Mouse (Mus musculus) forebrain, embryonic 16.5 days (tissue): ENCODE results near the gene P4ha3. TPM values are rescaled to one million over a fixed set of nuclear protein-coding genes. Genes with fewer than 3 reads are reported as not detected.

ENCODE experiments used
- ATAC-seq: fragments of 200-750 bp; cut with Nextera tagmentation; 2 replicates; pipeline ENCODE4 v1.8.0; 2017; ENCODE audit warnings: mild to moderate bottlenecking, moderate library complexity
- H3K27ac ChIP-seq: fragments of 300-500 bp; sonication (generic); 2 replicates; pipeline ENCODE4 v1.5.1; 2014; ENCODE audit warnings: low read length, control low read depth
- H3K27me3 ChIP-seq: fragments of 300-500 bp; sonication (generic); replicated peaks from 2 replicates; pipeline ENCODE4 v1.6.1; 2014; ENCODE audit warnings: low read length; ENCODE audit not compliant: control insufficient read depth, insufficient read depth
- H3K36me3 ChIP-seq: fragments of 300-500 bp; sonication (generic); 2 replicates; pipeline ENCODE4 v1.6.1; 2014; ENCODE audit not compliant: control insufficient read depth, insufficient read depth
- H3K4me1 ChIP-seq: fragments of 300-500 bp; sonication (generic); replicated peaks from 2 replicates; pipeline ENCODE4 v1.6.1; 2014; ENCODE audit warnings: low read length; ENCODE audit not compliant: control insufficient read depth, insufficient read depth
- H3K4me2 ChIP-seq: fragments of 300-500 bp; sonication (generic); 2 replicates; pipeline ENCODE4 v1.6.1; 2014; ENCODE audit warnings: mild to moderate bottlenecking, low read length, control low read depth
- H3K4me3 ChIP-seq: fragments of 300-500 bp; sonication (generic); replicated peaks from 2 replicates; pipeline ENCODE4 v1.5.1; 2014; ENCODE audit warnings: mild to moderate bottlenecking, low read length, control low read depth
- H3K9ac ChIP-seq: fragments of 300-500 bp; sonication (generic); replicated peaks from 2 replicates; pipeline ENCODE4 v1.6.1; 2014; ENCODE audit warnings: low read depth, low read length, control low read depth
- H3K9me3 ChIP-seq: fragments of 300-500 bp; sonication (generic); 2 replicates; pipeline ENCODE4 v1.6.1; 2016; ENCODE audit warnings: low read length; ENCODE audit not compliant: control insufficient read depth
- WGBS: fragments of 180-500 bp; shearing (Covaris S2); extraction: QIAGEN DNeasy Blood & Tissue Kit; methylation state at CpG from one replicate; pipeline ENCODE4 v1.1.7; 2014; 5-methylcytosine and 5-hydroxymethylcytosine counted together
- polyA plus RNA-seq: library from polyadenylated mRNA; unstranded; fragments of >200 nt; fragmentation: Nextera tagmentation; extraction: Ambion mirVana; gene quantifications from 2 replicates; pipeline ENCODE4 v1.2.1, GENCODE M21; 2015

The P4ha3 gene
- polyA plus RNA-seq, 1 experiment from 2014 or later: 1.9 TPM

DNA sequence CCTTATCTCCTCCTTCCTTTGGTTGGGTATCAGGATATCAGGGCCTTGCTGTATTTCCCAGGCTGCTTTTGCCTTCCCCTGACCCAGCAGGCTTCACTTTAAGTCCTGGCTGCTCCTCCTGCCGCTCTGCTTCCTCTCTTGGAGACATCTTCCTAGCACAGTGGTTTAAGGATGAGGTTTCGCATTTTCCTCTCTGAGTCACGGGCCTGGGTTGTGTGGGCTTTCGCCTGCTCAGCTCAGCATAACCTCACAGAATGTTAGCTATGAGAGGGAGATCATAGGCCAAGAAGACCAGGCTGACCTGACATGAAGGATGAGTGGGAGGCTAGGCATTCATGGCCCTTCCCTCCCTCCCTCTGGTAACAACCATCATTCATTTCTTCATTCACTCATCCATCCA is 27.4 kb downstream of the P4ha3 start:
- Histone ChIP-seq H3K36me3 (no peaks in the 10 kb centered on the region), H3K4me3 (no peak overlapping the region), H3K27me3 (no peaks in the 10 kb centered on the region), H3K9ac (no peak overlapping the region), H3K4me2 (no peak overlapping the region), H3K27ac (no peak overlapping the region), H3K4me1 (peaks cover 25% of the 10 kb centered on the region), H3K9me3 (no peaks in the 10 kb centered on the region)
- ATAC-seq: no peak
- WGBS: 93% methylated on average over 4 of the region's 4 CpGs

DNA sequence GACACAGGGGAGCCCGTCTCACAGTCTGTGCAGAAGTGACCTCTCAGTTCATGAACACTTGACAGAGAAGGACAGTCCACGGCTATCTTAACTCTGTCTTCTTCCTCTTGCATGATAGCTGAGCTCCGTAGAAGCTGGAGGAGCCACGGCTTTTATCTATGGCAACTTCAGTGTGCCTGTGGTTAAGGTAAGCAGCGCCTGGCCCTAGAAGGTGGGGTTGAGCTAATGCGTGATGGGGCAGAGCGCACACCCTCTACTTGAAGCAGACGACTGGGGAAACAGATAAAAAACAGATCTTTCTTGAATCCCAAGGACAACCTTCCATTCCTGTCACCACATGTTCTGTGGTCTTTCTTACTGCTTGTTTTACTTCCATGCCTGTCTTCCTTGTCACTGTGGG is 31.6 kb downstream of the P4ha3 start:
- ATAC-seq: no peak
- no peaks in the 10 kb centered on the region for H3K4me1 ChIP-seq

GRCm38 (mm10) chr7:100317534-100317933 is 32.2 kb downstream of the P4ha3 start:
- no peak for ATAC-seq

More for the DNA sequence above, 31.6 kb downstream of the P4ha3 start:
- Histone ChIP-seq H3K9ac (no peak overlapping the region), H3K9me3 (no peaks in the 10 kb centered on the region), H3K27me3 (no peaks in the 10 kb centered on the region), H3K4me2 (no peak overlapping the region), H3K36me3 (no peaks in the 10 kb centered on the region), H3K27ac (no peak overlapping the region), H3K4me3 (no peak overlapping the region)
- WGBS: 90% methylated on average over 8 of the region's 8 CpGs

GRCm38 (mm10) chr7:100323721-100324120 is 38.4 kb downstream of the P4ha3 start:
- no peaks in the 10 kb centered on the region for H3K4me1 ChIP-seq
- WGBS: 90% methylated on average over 3 of the region's 3 CpGs
- H3K9ac ChIP-seq: no peak overlapping the region
- H3K36me3 ChIP-seq: peaks cover 11% of the 10 kb centered on the region
- no peak overlapping the region for H3K27ac ChIP-seq
- H3K9me3 ChIP-seq: no peaks in the 10 kb centered on the region
- ATAC-seq: no peak
- no peak overlapping the region for H3K4me3 ChIP-seq
- no peak overlapping the region for H3K4me2 ChIP-seq
- no peaks in the 10 kb centered on the region for H3K27me3 ChIP-seq

More at GRCm38 (mm10) chr7:100317534-100317933, 32.2 kb downstream of the P4ha3 start:
- H3K36me3 ChIP-seq: no peaks in the 10 kb centered on the region
- no peaks in the 10 kb centered on the region for H3K9me3 ChIP-seq
- no peak overlapping the region for H3K4me3 ChIP-seq
- H3K4me2 ChIP-seq: no peak overlapping the region
- 96% methylated on average over 5 of the region's 5 CpGs for WGBS
- no peak overlapping the region for H3K27ac ChIP-seq
- no peak overlapping the region for H3K9ac ChIP-seq
- H3K4me1 ChIP-seq: no peaks in the 10 kb centered on the region
- H3K27me3 ChIP-seq: no peaks in the 10 kb centered on the region

GRCm38 (mm10) chr7:100325482-100325881 is 40.2 kb downstream of the P4ha3 start:
- Histone ChIP-seq H3K4me2 (no peak overlapping the region), H3K27ac (no peak overlapping the region), H3K9me3 (no peaks in the 10 kb centered on the region), H3K36me3 (peaks cover 16% of the 10 kb centered on the region), H3K4me1 (no peaks in the 10 kb centered on the region), H3K4me3 (no peak overlapping the region), H3K27me3 (no peaks in the 10 kb centered on the region), H3K9ac (no peak overlapping the region)
- 76% methylated on average over 6 of the region's 6 CpGs for WGBS
- ATAC-seq: no peak

DNA sequence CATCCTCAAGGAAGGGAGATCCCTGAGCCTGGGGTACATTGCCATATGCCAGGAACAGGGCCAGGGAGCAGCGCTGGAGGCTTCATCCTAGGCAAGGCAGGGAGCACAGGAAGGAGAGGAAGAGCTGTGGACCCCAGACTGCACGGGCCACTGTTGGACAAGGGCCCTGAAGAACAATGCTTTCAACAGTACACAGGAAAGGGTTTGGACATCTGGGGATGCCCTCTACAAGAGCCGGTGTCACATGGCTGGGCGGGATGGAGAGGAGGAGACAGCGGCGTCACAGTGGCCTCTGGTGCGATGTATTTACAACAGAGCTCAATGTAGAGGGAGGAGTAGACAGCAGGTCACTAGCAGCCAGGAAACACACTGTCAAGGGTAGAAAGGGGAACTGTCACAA is 42.2 kb downstream of the P4ha3 start:
- WGBS: 90% methylated on average over 7 of the region's 7 CpGs
- ATAC-seq: no peak
- Histone ChIP-seq H3K27ac (no peak overlapping the region), H3K9me3 (no peaks in the 10 kb centered on the region), H3K9ac (no peak overlapping the region), H3K4me1 (no peaks in the 10 kb centered on the region), H3K36me3 (peaks cover 29% of the 10 kb centered on the region), H3K27me3 (no peaks in the 10 kb centered on the region), H3K4me3 (no peak overlapping the region), H3K4me2 (no peak overlapping the region)

DNA sequence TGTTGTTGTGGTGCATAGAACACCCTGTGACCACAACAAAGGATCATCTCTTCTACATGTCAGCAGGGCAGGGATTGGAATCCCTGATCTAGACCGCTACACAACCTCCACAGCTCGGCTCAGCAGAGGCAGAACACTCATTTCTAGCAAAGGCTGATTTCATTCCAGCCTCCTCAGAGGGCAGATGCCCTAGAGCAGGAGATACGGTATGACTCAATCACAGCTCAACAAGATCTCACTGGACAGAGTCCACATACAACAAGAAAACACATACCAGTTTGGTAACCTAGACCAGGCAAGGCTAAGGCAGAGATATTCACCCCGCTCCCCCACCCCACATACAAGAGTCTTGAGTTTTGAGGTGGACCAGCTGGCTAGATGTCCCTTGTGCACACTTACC is 43.3 kb downstream of the P4ha3 start:
- H3K9me3 ChIP-seq: no peaks in the 10 kb centered on the region
- 89% methylated on average over 4 of the region's 4 CpGs for WGBS
- H3K4me3 ChIP-seq: no peak overlapping the region
- H3K36me3 ChIP-seq: peaks cover 31% of the 10 kb centered on the region
- no peak overlapping the region for H3K9ac ChIP-seq
- no peak overlapping the region for H3K4me2 ChIP-seq
- ATAC-seq: no peak
- no peaks in the 10 kb centered on the region for H3K27me3 ChIP-seq
- no peak overlapping the region for H3K27ac ChIP-seq
- no peaks in the 10 kb centered on the region for H3K4me1 ChIP-seq

DNA sequence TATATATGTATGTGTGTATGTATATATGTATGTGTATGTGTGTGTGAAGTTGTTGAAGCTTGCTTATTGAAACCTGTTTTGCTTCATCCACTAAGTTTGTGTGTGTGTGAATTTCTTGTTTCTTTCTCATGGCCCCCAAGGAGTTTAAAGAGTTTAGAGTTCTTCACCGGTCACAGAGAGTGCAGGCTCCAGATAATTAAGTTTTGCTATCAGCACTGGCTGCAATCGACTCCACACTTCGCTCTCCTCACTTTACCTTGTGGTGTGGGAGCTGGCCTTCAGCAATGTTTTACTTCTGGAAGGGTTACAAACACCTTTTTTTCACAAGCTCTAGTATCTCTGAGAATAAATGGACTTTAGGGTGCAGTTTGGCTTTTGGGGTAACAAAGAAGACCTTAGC is 45.9 kb downstream of the P4ha3 start:
- H3K36me3 ChIP-seq: peaks cover 41% of the 10 kb centered on the region
- whole genome bisulfite sequencing: 94% methylated on average over 3 of the region's 3 CpGs

GRCm38 (mm10) chr7:100335921-100336320 is 50.6 kb downstream of the P4ha3 start:
- Histone ChIP-seq H3K4me2 (no peak overlapping the region), H3K9me3 (no peaks in the 10 kb centered on the region), H3K27me3 (no peaks in the 10 kb centered on the region), H3K36me3 (peaks cover 40% of the 10 kb centered on the region), H3K9ac (no peak overlapping the region), H3K4me3 (no peak overlapping the region), H3K4me1 (no peaks in the 10 kb centered on the region), H3K27ac (no peak overlapping the region)
- 97% methylated on average over 2 of the region's 2 CpGs for WGBS
- no peak for ATAC-seq

More for the DNA sequence above, 45.9 kb downstream of the P4ha3 start:
- Histone ChIP-seq H3K4me3 (no peak overlapping the region), H3K4me1 (no peaks in the 10 kb centered on the region), H3K27ac (no peak overlapping the region), H3K4me2 (no peak overlapping the region), H3K9ac (no peak overlapping the region), H3K9me3 (no peaks in the 10 kb centered on the region), H3K27me3 (no peaks in the 10 kb centered on the region)
- no peak for ATAC-seq

GRCm38 (mm10) chr7:100354984-100355383 is 69.7 kb downstream of the P4ha3 start:
- H3K4me2 ChIP-seq: no peak overlapping the region
- no peaks in the 10 kb centered on the region for H3K27me3 ChIP-seq
- no peak overlapping the region for H3K9ac ChIP-seq
- no peak for ATAC-seq
- no peaks in the 10 kb centered on the region for H3K4me1 ChIP-seq
- 95% methylated on average over 4 of the region's 4 CpGs for WGBS
- no peak overlapping the region for H3K4me3 ChIP-seq
- H3K9me3 ChIP-seq: no peaks in the 10 kb centered on the region
- H3K36me3 ChIP-seq: peaks cover 9% of the 10 kb centered on the region
- H3K27ac ChIP-seq: no peak overlapping the region
